ENCODE assay signal across 7 mouse cellular contexts in genomic region chrX:95164140-95164539, GRCm38 (mm10). TPM values are rescaled to one million over a fixed set of nuclear protein-coding genes. Genes with fewer than 3 reads are reported as not detected.
DNase-seq lines count a peak whose midpoint lies in the region; ATAC-seq lines count a peak whose summit lies in the region.

No protein-coding gene starts in this region.

- H3K4me1 ChIP-seq in lung, embryonic 15.5 days, result no peaks in the 10 kb centered on the region

- H3K27ac ChIP-seq in lung, embryonic 15.5 days, result no peak overlapping the region

- H3K36me3 ChIP-seq in lung, embryonic 15.5 days, result no peaks in the 10 kb centered on the region

- no peak overlapping the region for H3K4me3 ChIP-seq in lung, embryonic 15.5 days

- 0 out of 2 replicates have a peak overlapping the region, but pooled peaks have one; percentile 10 for H3K4me2 ChIP-seq in lung, embryonic 15.5 days

- no peak for DNase-seq in lung, postnatal 10 days
- DNase-seq in cerebellum, postnatal 36 days, result peak; percentile 26 to 45
- peak; percentile 62 for DNase-seq in layer of hippocampus, adult 9-11 months
- DNase-seq in right cerebral cortex, postnatal 36 days (ENCODE audit: low spot score in 2 of 2), result peak; percentile 11 to 51
- DNase-seq in spleen, adult 12 weeks (ENCODE audit: low spot score), result no peak
- no peak for DNase-seq in heart, adult 8-10 months (ENCODE audit: low spot score)

- WGBS in lung, embryonic 15.5 days, result 50% methylated on average over 6 of the region's 6 CpGs

- H3K9me3 ChIP-seq in lung, embryonic 15.5 days, result no peaks in the 10 kb centered on the region

- no peak overlapping the region for H3K9ac ChIP-seq in lung, embryonic 15.5 days

- peaks cover 4% of the 10 kb centered on the region; the same call in 1 of the 2 replicates for H3K27me3 ChIP-seq in lung, embryonic 15.5 days

- ATAC-seq in lung, embryonic 15.5 days (ENCODE audit: borderline replicate concordance, extremely low read depth, low FRiP score, low TSS enrichment), result no peak

RNA-seq across cellular contexts. Expression of gene Arhgef9, which starts 32.5 kb away (rescaled TPM):
- polyA plus RNA-seq in lung, embryonic 15.5 days (2015; fragmentation: Nextera tagmentation; extraction: Ambion mirVana), result 10.1 and 10.2 TPM in 2 replicates
- total RNA-seq in heart, adult 8-10 months (2022), result 10 to 100 TPM; 13.1 to 23.2 (median 15.3) TPM

Comparison
In these comparisons a context has a peak if more than half of its experiments do, and no peak if none do; other contexts are left out.
1. DNase-seq: peak in cerebellum, postnatal 36 days (2 of 2), layer of hippocampus, adult 9-11 months (single experiment) and right cerebral cortex, postnatal 36 days (2 of 2); none in lung, postnatal 10 days (single experiment), spleen, adult 12 weeks (single experiment) and heart, adult 8-10 months (single experiment).